Mouse (Mus musculus) ovary, postnatal 36 days (tissue): ENCODE data around the gene 6030468B19Rik.
"Not testable (repeated sequence)": the region's sequence is repeated elsewhere in the genome, so short reads cannot be mapped to it uniquely, and the experiment has no call there.

Experiments
- DNase-seq: peaks from one replicate; pipeline ENCODE4 v3.0.0; 2022; ENCODE audit warnings: low spot score, mixed read lengths

The 6030468B19Rik gene

GRCm38 (mm10) chr11:117779434-117780198 is 17.8 kb upstream of the 6030468B19Rik start:
- peak; percentile 75 for DNase-seq

GRCm38 (mm10) chr11:117780199-117780515 is 17.3 kb upstream of the 6030468B19Rik start:
- no peak for DNase-seq

GRCm38 (mm10) chr11:117780582-117781111 is 16.8 kb upstream of the 6030468B19Rik start:
- DNase-seq: peak; percentile 84

- DNase-seq: peak; percentile 64
Measured at GRCm38 (mm10) chr11:117781199-117781821, 16.1 kb upstream of the 6030468B19Rik start.

GRCm38 (mm10) chr11:117781993-117782704 is 15.3 kb upstream of the 6030468B19Rik start, which contains the start of the genes Tmc8 and Tmc6:
Gene Tmc8, plus strand, starts transcription at chr11:117782076.
Gene Tmc6, minus strand, starts transcription at chr11:117782198.
- no peak for DNase-seq

- no peak for DNase-seq
Measured at GRCm38 (mm10) chr11:117782705-117783034, 14.8 kb upstream of the 6030468B19Rik start.

- DNase-seq: peak; percentile 49
Measured at GRCm38 (mm10) chr11:117783089-117783488, 14.4 kb upstream of the 6030468B19Rik start.

GRCm38 (mm10) chr11:117783683-117784309 is 13.7 kb upstream of the 6030468B19Rik start:
- no peak for DNase-seq

GRCm38 (mm10) chr11:117786294-117786693 is 11.2 kb upstream of the 6030468B19Rik start:
- DNase-seq: peak; percentile 60

GRCm38 (mm10) chr11:117788481-117788880 is 9.0 kb upstream of the 6030468B19Rik start:
- not testable (repeated sequence) for DNase-seq

GRCm38 (mm10) chr11:117790286-117790685 is 7.2 kb upstream of the 6030468B19Rik start:
- DNase-seq: peak; percentile 69

GRCm38 (mm10) chr11:117790703-117791440 is 6.6 kb upstream of the 6030468B19Rik start:
- no peak for DNase-seq

- no peak for DNase-seq
Measured at GRCm38 (mm10) chr11:117791441-117791761, 6.1 kb upstream of the 6030468B19Rik start.

- peak; percentile 38 for DNase-seq
Measured at GRCm38 (mm10) chr11:117792281-117792888, 5.1 kb upstream of the 6030468B19Rik start.

- DNase-seq: no peak
Measured at GRCm38 (mm10) chr11:117794035-117794551, 3.4 kb upstream of the 6030468B19Rik start.

- DNase-seq: no peak
Measured at GRCm38 (mm10) chr11:117796954-117797353, 506 bp upstream of the 6030468B19Rik start.

- no peak for DNase-seq
Measured at GRCm38 (mm10) chr11:117798160-117798541, 691 bp downstream of the 6030468B19Rik start.

GRCm38 (mm10) chr11:117799174-117799573 is 1.7 kb downstream of the 6030468B19Rik start:
- DNase-seq: no peak

GRCm38 (mm10) chr11:117800038-117800437 is 2.6 kb downstream of the 6030468B19Rik start:
- DNase-seq: no peak

GRCm38 (mm10) chr11:117801650-117802049 is 4.2 kb downstream of the 6030468B19Rik start:
- DNase-seq: no peak

GRCm38 (mm10) chr11:117803166-117803688 is 5.8 kb downstream of the 6030468B19Rik start:
- DNase-seq: no peak
